Mouse (Mus musculus): ENCODE data around the gene Arhgef38. TPM values are rescaled to one million over a fixed set of nuclear protein-coding genes. Genes with fewer than 3 reads are reported as not detected.

The Arhgef38 gene
- polyA plus RNA-seq, 1 experiment from 2014 or later, result 0.20 TPM

DNA sequence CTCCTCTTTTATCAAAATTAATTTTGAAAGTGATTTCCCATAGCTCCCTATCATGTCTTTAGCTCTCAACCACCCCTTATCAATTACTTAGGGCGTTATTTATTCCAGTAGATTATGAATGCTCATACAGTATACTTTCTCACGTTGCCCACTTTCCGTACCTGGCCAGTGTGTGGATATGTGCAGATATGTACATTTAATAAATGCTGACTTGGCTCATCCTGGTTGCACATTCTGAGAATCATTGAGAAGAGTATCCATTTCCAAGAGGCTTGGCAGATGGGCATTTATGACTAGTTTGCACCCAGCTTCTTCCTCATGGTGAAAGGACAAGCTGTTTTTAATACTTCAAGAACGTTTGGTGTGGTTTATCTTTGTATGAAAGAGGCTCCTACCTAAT lies 124.9 kb downstream of the Arhgef38 start:
- H3K9ac ChIP-seq, result no peak overlapping the region
- H3K4me1 ChIP-seq, result no peaks in the 10 kb centered on the region
- H3K4me2 ChIP-seq, result no peak overlapping the region
- ATAC-seq (ENCODE audit: insufficient number of reproducible peaks, insufficient read depth, low FRiP score, low TSS enrichment, low read depth), result no peak
- H3K36me3 ChIP-seq, result peaks cover 38% of the 10 kb centered on the region
- no peaks in the 10 kb centered on the region for H3K27me3 ChIP-seq
- WGBS, result 85% methylated on average over 4 of the region's 4 CpGs
- no peaks in the 10 kb centered on the region for H3K9me3 ChIP-seq
- no peak overlapping the region for H3K27ac ChIP-seq
- H3K4me3 ChIP-seq, result no peak overlapping the region

DNA sequence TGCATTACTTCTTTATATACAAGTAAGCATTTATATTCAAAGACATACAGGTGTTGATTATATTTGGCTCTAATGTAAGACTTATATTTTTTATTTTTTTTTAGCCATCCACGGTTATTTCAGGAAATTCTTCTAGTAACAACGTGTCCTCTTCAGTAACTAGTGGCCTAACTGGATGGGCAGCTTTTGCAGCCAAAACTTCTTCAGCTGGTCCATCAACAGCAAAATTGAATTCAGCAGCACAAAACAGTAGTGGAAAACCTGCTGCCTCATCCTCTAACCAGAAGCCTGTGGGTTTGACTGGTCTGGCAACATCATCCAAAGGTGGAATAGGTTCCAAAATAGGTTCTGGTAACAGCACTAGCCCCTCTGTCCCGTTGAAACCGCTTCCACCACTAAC lies 126.0 kb downstream of the Arhgef38 start:
- ATAC-seq (ENCODE audit: insufficient number of reproducible peaks, insufficient read depth, low FRiP score, low TSS enrichment, low read depth), result no peak
- peaks cover 46% of the 10 kb centered on the region for H3K36me3 ChIP-seq

DNA sequence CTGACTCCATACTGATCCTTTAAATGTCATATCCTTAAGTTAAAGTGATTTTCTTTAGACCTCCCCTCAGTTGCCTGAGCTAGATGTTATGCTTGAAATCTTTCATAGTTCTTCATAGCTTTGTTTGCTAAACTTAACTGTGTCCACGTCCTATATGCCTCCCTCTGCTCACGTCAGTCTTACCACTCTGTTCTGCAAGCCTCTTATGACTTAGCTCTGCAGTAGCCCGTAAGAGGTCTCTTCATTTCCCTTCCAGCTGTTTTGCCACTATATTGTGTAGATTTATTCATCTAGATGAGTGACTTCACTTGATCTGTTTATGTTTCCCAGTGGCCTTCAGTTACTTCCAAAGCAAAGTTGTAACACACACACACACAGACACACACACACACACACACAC lies 130.3 kb downstream of the Arhgef38 start:
- ATAC-seq (ENCODE audit: insufficient number of reproducible peaks, insufficient read depth, low FRiP score, low TSS enrichment, low read depth), result no peak
- Histone ChIP-seq H3K4me3 (no peak overlapping the region), H3K27ac (no peak overlapping the region), H3K4me2 (no peak overlapping the region), H3K9ac (no peak overlapping the region), H3K27me3 (no peaks in the 10 kb centered on the region), H3K36me3 (peaks cover 68% of the 10 kb centered on the region), H3K9me3 (no peaks in the 10 kb centered on the region), H3K4me1 (no peaks in the 10 kb centered on the region)
- WGBS, result 90% methylated on average over 3 of the region's 3 CpGs

More for the DNA sequence above, 126.0 kb downstream of the Arhgef38 start:
- no peaks in the 10 kb centered on the region for H3K9me3 ChIP-seq
- WGBS, result 91% methylated on average over 4 of the region's 4 CpGs
- H3K4me3 ChIP-seq, result no peak overlapping the region
- H3K4me1 ChIP-seq, result no peaks in the 10 kb centered on the region
- H3K27me3 ChIP-seq, result no peaks in the 10 kb centered on the region
- H3K4me2 ChIP-seq, result no peak overlapping the region
- no peak overlapping the region for H3K27ac ChIP-seq
- H3K9ac ChIP-seq, result no peak overlapping the region

DNA sequence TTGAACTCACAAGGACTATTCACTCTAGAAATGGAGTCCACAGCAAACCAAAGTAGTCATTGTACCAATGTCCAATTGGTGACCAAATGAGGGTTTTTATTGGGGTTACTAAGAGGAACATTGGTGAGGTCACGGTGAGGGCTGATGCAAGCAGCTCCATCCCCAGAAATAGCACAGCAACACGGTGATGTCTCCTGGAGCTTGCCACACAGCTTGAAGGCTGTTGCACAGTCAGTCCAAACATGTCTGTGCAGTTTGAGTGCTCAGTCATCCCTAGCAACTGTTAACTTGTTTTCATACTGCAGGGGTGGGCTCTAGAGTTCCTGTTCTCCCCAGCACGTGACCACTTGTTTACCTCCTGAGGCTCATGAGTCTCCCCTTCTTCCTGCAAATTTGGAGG lies 131.0 kb downstream of the Arhgef38 start:
- WGBS, result 88% methylated on average over 3 of the region's 3 CpGs

DNA sequence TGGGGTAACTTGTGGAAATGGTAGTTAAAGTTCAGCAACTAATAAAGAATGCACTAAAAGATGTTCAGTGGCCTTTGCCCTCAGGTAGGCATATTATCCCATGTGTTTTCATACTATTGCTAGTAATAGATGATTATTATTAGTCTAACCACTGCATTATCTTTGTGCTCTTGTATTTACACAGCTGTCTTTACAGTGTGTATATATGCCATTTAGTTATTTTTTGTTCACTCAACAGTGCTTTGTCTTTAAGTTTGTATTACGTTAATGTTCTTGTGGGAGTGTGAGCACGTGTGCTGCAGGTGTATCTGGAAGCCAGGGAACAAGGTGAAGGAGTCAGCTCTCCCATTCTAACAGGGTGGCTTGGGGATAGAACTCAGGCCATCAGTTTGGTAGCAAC lies 135.8 kb downstream of the Arhgef38 start:
- Histone ChIP-seq H3K4me2 (no peak overlapping the region), H3K4me3 (no peak overlapping the region), H3K9me3 (no peaks in the 10 kb centered on the region), H3K27ac (no peak overlapping the region), H3K4me1 (no peaks in the 10 kb centered on the region), H3K27me3 (no peaks in the 10 kb centered on the region), H3K9ac (no peak overlapping the region), H3K36me3 (peaks cover 46% of the 10 kb centered on the region)
- WGBS, result 89% methylated on average over 2 of the region's 2 CpGs
- no peak for ATAC-seq (ENCODE audit: insufficient number of reproducible peaks, insufficient read depth, low FRiP score, low TSS enrichment, low read depth)

More for the DNA sequence above, 131.0 kb downstream of the Arhgef38 start:
- ATAC-seq (ENCODE audit: insufficient number of reproducible peaks, insufficient read depth, low FRiP score, low TSS enrichment, low read depth), result no peak
- Histone ChIP-seq H3K27ac (no peak overlapping the region), H3K36me3 (peaks cover 67% of the 10 kb centered on the region), H3K4me3 (no peak overlapping the region), H3K9me3 (no peaks in the 10 kb centered on the region), H3K4me2 (no peak overlapping the region), H3K4me1 (no peaks in the 10 kb centered on the region), H3K9ac (no peak overlapping the region), H3K27me3 (no peaks in the 10 kb centered on the region)

DNA sequence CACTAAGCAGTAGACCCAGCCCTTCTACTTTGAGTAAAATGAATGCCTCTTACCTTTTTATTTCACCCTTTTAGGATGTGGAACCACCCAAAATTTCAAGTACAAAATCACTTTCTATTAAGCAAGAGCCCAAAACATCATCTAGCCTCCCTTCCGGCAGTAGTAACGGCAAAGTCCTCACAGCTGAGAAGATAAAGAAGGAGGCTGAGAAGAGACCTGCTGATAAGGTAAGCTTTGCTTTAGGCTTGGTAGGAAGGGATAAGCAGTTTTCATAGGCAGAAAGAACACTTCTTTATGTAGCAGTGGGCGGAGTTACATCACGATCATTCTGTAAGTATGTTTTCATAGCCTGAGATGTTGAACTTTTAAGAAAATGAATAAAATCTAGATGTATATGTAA lies 136.4 kb downstream of the Arhgef38 start:
- Histone ChIP-seq H3K9ac (no peak overlapping the region), H3K9me3 (no peaks in the 10 kb centered on the region), H3K36me3 (peaks cover 41% of the 10 kb centered on the region), H3K4me3 (no peak overlapping the region), H3K27ac (no peak overlapping the region), H3K4me1 (peaks cover 3% of the 10 kb centered on the region; the same call in 1 of the 2 replicates), H3K4me2 (no peak overlapping the region), H3K27me3 (no peaks in the 10 kb centered on the region)
- 93% methylated on average over 4 of the region's 4 CpGs for WGBS
- ATAC-seq (ENCODE audit: insufficient number of reproducible peaks, insufficient read depth, low FRiP score, low TSS enrichment, low read depth), result no peak

DNA sequence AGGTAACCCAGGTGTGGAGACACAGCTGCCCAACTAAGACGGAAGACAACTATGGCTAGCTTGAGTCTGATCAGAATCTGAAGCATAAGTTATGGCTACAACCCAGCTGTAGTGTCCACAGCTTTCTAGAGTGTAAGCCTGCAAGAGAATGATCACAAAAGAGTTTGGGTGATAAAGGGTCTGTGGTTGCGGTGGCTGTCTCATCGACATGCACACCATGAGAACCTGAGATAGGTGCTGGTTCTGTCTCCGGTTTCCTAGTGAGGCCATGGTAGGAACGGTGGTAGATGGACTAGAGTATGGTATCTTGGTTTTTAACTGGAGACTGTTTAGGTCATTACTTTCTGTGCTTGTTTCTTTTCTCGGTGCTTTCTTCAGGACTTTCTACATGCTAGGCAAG lies 136.8 kb downstream of the Arhgef38 start:
- ATAC-seq (ENCODE audit: insufficient number of reproducible peaks, insufficient read depth, low FRiP score, low TSS enrichment, low read depth), result no peak
- H3K27ac ChIP-seq, result no peak overlapping the region
- H3K4me2 ChIP-seq, result no peak overlapping the region
- H3K4me1 ChIP-seq, result peaks cover 7% of the 10 kb centered on the region
- H3K9ac ChIP-seq, result no peak overlapping the region
- H3K9me3 ChIP-seq, result no peaks in the 10 kb centered on the region
- H3K36me3 ChIP-seq, result peaks cover 40% of the 10 kb centered on the region
- no peak overlapping the region for H3K4me3 ChIP-seq
- 95% methylated on average over 6 of the region's 6 CpGs for WGBS
- no peaks in the 10 kb centered on the region for H3K27me3 ChIP-seq

DNA sequence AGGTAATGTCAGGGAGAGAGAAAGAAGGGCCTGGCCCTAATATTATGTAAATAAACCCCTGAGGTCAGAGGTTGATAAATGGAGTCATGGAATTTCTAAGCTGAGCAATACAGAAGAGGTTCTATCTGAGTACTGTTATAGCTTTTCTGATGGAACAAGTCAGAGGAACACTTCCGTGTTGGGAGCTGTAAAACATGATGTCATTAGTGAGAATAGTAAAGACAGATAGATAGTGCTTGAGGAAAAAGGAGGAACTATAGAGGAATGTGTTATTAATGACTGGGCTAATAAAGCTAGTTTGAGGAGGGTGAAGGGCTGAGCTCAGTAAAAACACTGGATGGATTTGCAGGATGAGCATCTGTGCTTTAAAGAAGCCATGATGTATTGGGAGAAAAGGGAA lies 140.4 kb downstream of the Arhgef38 start:
- H3K36me3 ChIP-seq, result peaks cover 18% of the 10 kb centered on the region
- no peak overlapping the region for H3K4me3 ChIP-seq
- no peak for ATAC-seq (ENCODE audit: insufficient number of reproducible peaks, insufficient read depth, low FRiP score, low TSS enrichment, low read depth)
- H3K27me3 ChIP-seq, result no peaks in the 10 kb centered on the region
- no peak overlapping the region for H3K4me2 ChIP-seq
- no peak overlapping the region for H3K27ac ChIP-seq
- H3K9ac ChIP-seq, result no peak overlapping the region
- 85% methylated on average over 1 of the region's 1 CpGs for WGBS
- no peaks in the 10 kb centered on the region for H3K9me3 ChIP-seq
- peaks cover 13% of the 10 kb centered on the region for H3K4me1 ChIP-seq

DNA sequence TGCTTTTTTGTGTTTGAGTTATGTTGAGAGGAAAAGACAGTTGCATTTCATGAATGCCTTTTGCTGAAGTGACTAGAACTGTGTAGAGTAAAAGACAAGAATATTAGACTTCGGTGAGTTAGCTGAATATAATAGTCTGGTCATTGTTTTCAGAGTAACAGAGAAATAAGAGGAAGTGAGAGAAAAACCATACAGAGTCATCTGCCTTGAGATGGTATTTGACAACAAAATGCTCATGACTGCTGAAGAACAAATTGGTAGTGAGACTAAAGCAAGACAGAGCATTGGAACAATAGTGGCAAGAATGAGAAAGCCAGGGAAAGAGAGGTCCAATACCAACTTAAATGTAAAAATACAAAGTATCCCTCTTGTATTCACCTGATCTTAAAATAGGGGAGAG lies 141.8 kb downstream of the Arhgef38 start:
- H3K4me2 ChIP-seq, result peak overlapping the region; percentile 63
- H3K27me3 ChIP-seq, result no peaks in the 10 kb centered on the region
- H3K4me3 ChIP-seq, result peak overlapping the region; percentile 86
- peaks cover 6% of the 10 kb centered on the region for H3K36me3 ChIP-seq
- peak overlapping the region; percentile 96; the same call in 1 of the 2 replicates for H3K9ac ChIP-seq
- no peak for ATAC-seq (ENCODE audit: insufficient number of reproducible peaks, insufficient read depth, low FRiP score, low TSS enrichment, low read depth)
- peaks cover 13% of the 10 kb centered on the region for H3K4me1 ChIP-seq
- WGBS, result 92% methylated on average over 1 of the region's 1 CpGs
- no peak overlapping the region for H3K27ac ChIP-seq
- H3K9me3 ChIP-seq, result no peaks in the 10 kb centered on the region

DNA sequence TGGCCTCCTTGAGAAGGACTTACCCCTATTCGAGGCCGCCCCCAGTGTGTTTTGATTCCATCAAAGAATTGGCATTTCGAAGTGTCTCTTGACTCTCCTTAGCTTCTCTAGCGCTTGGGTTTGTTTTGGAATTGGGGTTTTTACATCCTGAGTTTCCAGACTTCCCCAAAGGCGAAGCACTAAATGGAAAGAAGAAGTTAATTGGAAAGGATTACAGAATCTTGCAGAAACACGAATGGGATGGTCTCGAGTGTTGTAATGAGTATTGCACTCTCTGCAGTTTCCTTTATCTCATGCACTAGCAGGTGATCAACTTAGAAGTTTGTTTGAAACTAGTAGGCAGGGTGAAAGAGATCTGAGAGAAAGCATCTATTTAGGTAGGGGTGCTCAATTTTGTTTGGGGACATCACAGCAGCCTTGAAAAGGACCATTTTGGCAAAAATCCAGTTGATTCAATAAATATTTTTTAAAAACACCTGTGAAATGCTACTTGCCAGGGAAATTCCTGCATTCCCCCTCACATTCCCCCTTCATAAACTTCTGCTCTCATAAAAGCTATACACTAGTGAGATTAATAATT lies 142.4 kb downstream of the Arhgef38 start:
- peak overlapping the region; percentile 86 for H3K4me3 ChIP-seq
- WGBS, result 0% methylated on average over 7 of the region's 7 CpGs
- ATAC-seq (ENCODE audit: insufficient number of reproducible peaks, insufficient read depth, low FRiP score, low TSS enrichment, low read depth), result no peak

DNA sequence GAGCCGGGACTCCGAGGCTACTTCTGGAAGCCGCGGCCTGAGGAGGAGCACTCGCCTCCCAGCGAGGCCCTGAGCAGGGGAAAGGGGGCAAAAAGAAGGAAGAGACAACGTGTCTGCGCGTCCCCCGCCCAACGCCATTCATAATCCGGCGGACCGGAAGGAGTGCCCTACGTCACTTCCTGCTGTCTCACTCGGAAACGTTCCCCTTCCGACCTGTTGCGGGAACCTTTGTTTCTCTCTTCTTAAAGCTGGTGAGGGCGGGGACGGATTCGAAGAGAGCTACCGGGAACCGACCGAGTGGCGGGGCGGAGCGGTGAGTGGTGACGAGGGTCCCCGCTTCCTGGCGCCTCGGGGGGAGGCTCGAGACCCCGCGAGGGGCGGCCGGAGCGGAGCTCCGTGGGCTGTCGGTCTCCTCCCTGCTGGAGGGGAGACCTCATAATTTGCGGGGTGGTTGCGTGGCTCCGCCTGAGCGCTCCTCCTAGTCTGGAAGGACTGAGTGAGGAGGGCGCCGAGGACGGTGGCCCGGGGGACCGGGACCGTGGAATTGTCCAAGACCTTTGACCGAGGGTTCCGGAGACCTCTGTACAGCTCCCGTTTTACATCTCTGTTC lies 143.0 kb downstream of the Arhgef38 start, which contains the start of the genes Ints12 and Gstcd:
Gene Ints12 (plus strand): TSS at position 177 of the 610 bp plus-strand sequence.
Gene Gstcd (minus strand): TSS at position 370 of the 610 bp plus-strand sequence.
- H3K4me3 ChIP-seq, result peak within 1 kb of the TSS; percentile 86
- peak within 1 kb of the TSS; percentile 63 for H3K4me2 ChIP-seq
- peak within 1 kb of the TSS; percentile 96 for H3K9ac ChIP-seq
- H3K4me1 ChIP-seq, result peaks cover 13% of the 10 kb centered on the region
- H3K27ac ChIP-seq, result peak within 1 kb of the TSS; percentile 99
- ATAC-seq (ENCODE audit: insufficient number of reproducible peaks, insufficient read depth, low FRiP score, low TSS enrichment, low read depth), result peak; percentile 98
- WGBS, result under 1% methylated on average over 53 of the region's 53 CpGs
- H3K9me3 ChIP-seq, result no peaks in the 10 kb centered on the region
- H3K36me3 ChIP-seq, result no peaks in the 10 kb centered on the region
- no peaks in the 10 kb centered on the region for H3K27me3 ChIP-seq

More for the DNA sequence above, 142.4 kb downstream of the Arhgef38 start:
- Histone ChIP-seq H3K9ac (peak overlapping the region; percentile 96), H3K27me3 (no peaks in the 10 kb centered on the region), H3K27ac (peak overlapping the region; percentile 99), H3K9me3 (no peaks in the 10 kb centered on the region), H3K36me3 (peaks cover 3% of the 10 kb centered on the region; the same call in 1 of the 2 replicates), H3K4me1 (peaks cover 13% of the 10 kb centered on the region), H3K4me2 (peak overlapping the region; percentile 63)

DNA sequence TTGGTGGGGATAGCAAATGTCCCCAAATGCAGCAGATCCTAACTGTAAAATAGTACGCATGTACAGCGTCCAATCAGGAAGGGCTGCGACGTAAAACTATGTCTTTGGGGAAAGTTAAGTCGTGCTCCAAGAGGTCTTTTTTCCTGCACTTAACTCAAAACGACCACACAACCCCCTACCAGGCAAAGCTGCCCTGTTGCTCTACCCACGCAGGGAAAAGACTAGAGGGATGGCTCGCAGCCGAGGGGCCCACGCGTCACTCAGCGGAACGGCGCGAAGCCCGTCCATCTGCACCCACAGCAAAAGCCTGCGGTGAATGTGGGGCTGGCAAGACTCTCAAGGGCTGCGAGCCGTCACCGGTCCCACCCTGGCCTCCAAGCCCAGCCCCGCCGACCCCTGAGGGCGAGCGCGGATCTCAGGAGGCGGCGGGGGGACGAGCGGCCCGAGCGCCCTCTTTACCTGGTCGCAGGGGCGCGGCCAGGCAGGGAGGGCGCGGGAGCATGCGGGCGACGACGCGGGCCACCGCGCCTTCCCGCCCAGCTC lies 143.6 kb downstream of the Arhgef38 start:
- ATAC-seq (ENCODE audit: insufficient number of reproducible peaks, insufficient read depth, low FRiP score, low TSS enrichment, low read depth), result peak; percentile 81
- Histone ChIP-seq H3K9me3 (no peaks in the 10 kb centered on the region), H3K27me3 (no peaks in the 10 kb centered on the region), H3K9ac (peak overlapping the region; percentile 96), H3K4me3 (peak overlapping the region; percentile 86), H3K4me2 (peak overlapping the region; percentile 63), H3K27ac (peak overlapping the region; percentile 99), H3K36me3 (no peaks in the 10 kb centered on the region), H3K4me1 (peaks cover 13% of the 10 kb centered on the region)
- under 1% methylated on average over 42 of the region's 44 CpGs for WGBS
